Mouse (Mus musculus): ENCODE results near the gene Rab3c.

GRCm38 (mm10) chr13:110318746-110319145, 38.0 kb upstream of the Rab3c start:
- TF ChIP-seq POLR2A (IDR thresholded peaks at IDR 0.05; ENCODE audit: borderline replicate concordance, extremely low read depth, low read depth, low read length) (no peak), CTCF (IDR thresholded peaks at IDR 0.05; ENCODE audit: insufficient read depth, low read length) (0 out of 2 replicates have a peak, but pooled peaks have one; percentile 15)
